14 mouse cellular contexts compared by ENCODE assay signal in genomic region chr9:116919441-116920019, GRCm38 (mm10).
A peak's percentile ranks its signal among the peaks of the same experiment; 100 is the strongest.
DNase-seq lines count a peak whose midpoint lies in the region; ATAC-seq and TF ChIP-seq lines count a peak whose summit lies in the region.
"Had no signal": no experiment of that assay in that cellular context is flagged by ENCODE, and none has a peak within 500 bp of the region (broad histone marks: within the 10 kb centered on the region; RNA-seq: fewer than 3 reads in every experiment).

No protein-coding gene starts in this region.

- H3K4me3 ChIP-seq in lung, embryonic 14.5 days (ENCODE audit: low read depth, low read length), result no peak overlapping the region
- no peak overlapping the region for H3K4me3 ChIP-seq in lung, adult 2 months (replicated peaks; ENCODE audit: extremely low read depth, low read depth, low read length)
- no peak overlapping the region for H3K4me3 ChIP-seq in forebrain, embryonic 11.5 days (ENCODE audit: low read depth, low read length)
- no peak overlapping the region for H3K4me3 ChIP-seq in midbrain, embryonic 10.5 days
- H3K4me3 ChIP-seq in stomach, postnatal 0 days (ENCODE audit: low read depth, low read length), result no peak overlapping the region
- H3K4me3 ChIP-seq: layer of hippocampus, adult 2 months; myocyte had no signal

- ATAC-seq in lung, embryonic 14.5 days (ENCODE audit: insufficient read depth), result peak; percentile 70; the same call in 1 of the 2 replicates
- ATAC-seq in forebrain, embryonic 11.5 days (replicated peaks; ENCODE audit: low FRiP score), result peak; percentile 94
- ATAC-seq in stomach, postnatal 0 days (ENCODE audit: low FRiP score, low TSS enrichment), result no peak

- no peaks in the 10 kb centered on the region for H3K9me3 ChIP-seq in lung, embryonic 14.5 days (ENCODE audit: low read depth, low read length)
- no peaks in the 10 kb centered on the region for H3K9me3 ChIP-seq in forebrain, embryonic 11.5 days (ENCODE audit: control insufficient read depth, low read length)
- 0 out of 2 replicates have a peak, but pooled peaks cover under 1% of the 10 kb centered on the region for H3K9me3 ChIP-seq in midbrain, embryonic 10.5 days (replicated peaks)
- no peaks in the 10 kb centered on the region for H3K9me3 ChIP-seq in stomach, postnatal 0 days (ENCODE audit: control insufficient read depth, low read length)

- no peaks in the 10 kb centered on the region for H3K4me1 ChIP-seq in lung, embryonic 14.5 days (ENCODE audit: insufficient read depth)
- no peaks in the 10 kb centered on the region for H3K4me1 ChIP-seq in lung, adult 2 months (ENCODE audit: control insufficient read depth, insufficient read depth, low read length)
- peaks cover 3% of the 10 kb centered on the region for H3K4me1 ChIP-seq in forebrain, embryonic 11.5 days (replicated peaks; ENCODE audit: control insufficient read depth, insufficient read depth, low read length)
- H3K4me1 ChIP-seq in midbrain, embryonic 10.5 days, result peaks cover 17% of the 10 kb centered on the region
- no peaks in the 10 kb centered on the region for H3K4me1 ChIP-seq in stomach, postnatal 0 days (replicated peaks; ENCODE audit: control insufficient read depth, insufficient read depth)

- no peaks in the 10 kb centered on the region for H3K27me3 ChIP-seq in lung, embryonic 14.5 days (ENCODE audit: insufficient read depth, low read length)
- H3K27me3 ChIP-seq in forebrain, embryonic 11.5 days (ENCODE audit: control insufficient read depth, insufficient read depth, low read length), result peaks cover 56% of the 10 kb centered on the region
- peaks cover 90% of the 10 kb centered on the region for H3K27me3 ChIP-seq in midbrain, embryonic 10.5 days (ENCODE audit: low read depth, poor library complexity, severe bottlenecking)
- no peaks in the 10 kb centered on the region for H3K27me3 ChIP-seq in stomach, postnatal 0 days (ENCODE audit: control insufficient read depth, insufficient read depth, low read length)
- H3K27me3 ChIP-seq: CH12.LX had no signal

- H3K4me2 ChIP-seq in lung, embryonic 14.5 days, result no peak overlapping the region
- H3K4me2 ChIP-seq in forebrain, embryonic 11.5 days (ENCODE audit: low read depth, low read length, severe bottlenecking), result no peak overlapping the region
- H3K4me2 ChIP-seq in stomach, postnatal 0 days (replicated peaks; ENCODE audit: low read depth), result no peak overlapping the region

- no peak for TF ChIP-seq EP300 in stomach, postnatal 0 days (optimal IDR thresholded peaks at IDR 0.05)

- no peaks in the 10 kb centered on the region for H3K36me3 ChIP-seq in lung, embryonic 14.5 days (ENCODE audit: insufficient read depth)
- no peaks in the 10 kb centered on the region for H3K36me3 ChIP-seq in forebrain, embryonic 11.5 days (ENCODE audit: control insufficient read depth, insufficient read depth, low read length)
- no peaks in the 10 kb centered on the region for H3K36me3 ChIP-seq in midbrain, embryonic 10.5 days
- H3K36me3 ChIP-seq in stomach, postnatal 0 days (ENCODE audit: control insufficient read depth, insufficient read depth, low read length), result no peaks in the 10 kb centered on the region

- no peak for TF ChIP-seq CTCF in lung, embryonic 14.5 days (IDR thresholded peaks at IDR 0.05; ENCODE audit: low read depth)
- no peak for TF ChIP-seq CTCF in lung, adult 2 months (IDR thresholded peaks at IDR 0.05; ENCODE audit: insufficient read depth, low read length)
- TF ChIP-seq CTCF in stomach, postnatal 0 days (IDR thresholded peaks at IDR 0.05; ENCODE audit: low read depth), result no peak

- no peak overlapping the region for H3K9ac ChIP-seq in lung, embryonic 14.5 days
- H3K9ac ChIP-seq in forebrain, embryonic 11.5 days (ENCODE audit: low read length), result no peak overlapping the region
- no peak overlapping the region for H3K9ac ChIP-seq in stomach, postnatal 0 days (ENCODE audit: low read length)

- TF ChIP-seq POLR2A in lung, adult 2 months (IDR thresholded peaks at IDR 0.05; ENCODE audit: borderline replicate concordance, extremely low read depth, low read depth, low read length), result no peak

- no peak overlapping the region for H3K27ac ChIP-seq in lung, embryonic 14.5 days (ENCODE audit: low read depth)
- H3K27ac ChIP-seq in forebrain, embryonic 11.5 days (ENCODE audit: low read depth, low read length), result no peak overlapping the region
- H3K27ac ChIP-seq in midbrain, embryonic 10.5 days (replicated peaks), result peak overlapping the region; percentile 65
- 0 out of 2 replicates have a peak overlapping the region, but pooled peaks have one; percentile 14 for H3K27ac ChIP-seq in stomach, postnatal 0 days (replicated peaks)
- H3K27ac ChIP-seq: layer of hippocampus, adult 2 months had no signal

- 47% methylated on average over 12 of the region's 12 CpGs for WGBS in lung, embryonic 14.5 days
- WGBS in lung, adult 2 months, result 59% methylated on average over 12 of the region's 12 CpGs
- WGBS in forebrain, embryonic 11.5 days, result 17% methylated on average over 12 of the region's 12 CpGs
- WGBS in midbrain, embryonic 10.5 days, result 20% methylated on average over 12 of the region's 12 CpGs
- WGBS in stomach, postnatal 0 days, result 44% methylated on average over 12 of the region's 12 CpGs

- peak; percentile 23 for DNase-seq in lung, embryonic 14.5 days
- DNase-seq in lung, adult 2 months, result no peak
- peak; percentile 87 for DNase-seq in forebrain, embryonic 11.5 days (ENCODE audit: low spot score)
- DNase-seq in midbrain, embryonic 10.5 days (ENCODE audit: low spot score), result peak; percentile 51
- no peak for DNase-seq in stomach, postnatal 0 days (ENCODE audit: low spot score)
- no peak for DNase-seq in B cell, adult 2 months
- no peak for DNase-seq in thymus, postnatal 25 days
- no peak for DNase-seq in heart, adult 11 months
- DNase-seq: adrenal gland, postnatal 10 days; gastrocnemius, postnatal 10 days; heart, postnatal 14 days had no signal

Comparison
In these comparisons a context has a peak if more than half of its experiments do, and no peak if none do; other contexts are left out.
1. DNase-seq: peak in lung, embryonic 14.5 days (single experiment), forebrain, embryonic 11.5 days (single experiment) and midbrain, embryonic 10.5 days (single experiment); none in lung, adult 2 months (single experiment), stomach, postnatal 0 days (single experiment), B cell, adult 2 months (0 of 2), thymus, postnatal 25 days (single experiment) and heart, adult 11 months (single experiment).
2. H3K27ac ChIP-seq: peak in midbrain, embryonic 10.5 days (single experiment) and stomach, postnatal 0 days (single experiment); none in lung, embryonic 14.5 days (single experiment) and forebrain, embryonic 11.5 days (single experiment).